Mouse (Mus musculus): Measurements from ENCODE around the gene Cyb561d2. TPM values are rescaled to one million over a fixed set of nuclear protein-coding genes. Genes with fewer than 3 reads are reported as not detected.

Gene Cyb561d2
- polyA plus RNA-seq, 1 experiment from 2014 or later = 39.2 TPM

DNA sequence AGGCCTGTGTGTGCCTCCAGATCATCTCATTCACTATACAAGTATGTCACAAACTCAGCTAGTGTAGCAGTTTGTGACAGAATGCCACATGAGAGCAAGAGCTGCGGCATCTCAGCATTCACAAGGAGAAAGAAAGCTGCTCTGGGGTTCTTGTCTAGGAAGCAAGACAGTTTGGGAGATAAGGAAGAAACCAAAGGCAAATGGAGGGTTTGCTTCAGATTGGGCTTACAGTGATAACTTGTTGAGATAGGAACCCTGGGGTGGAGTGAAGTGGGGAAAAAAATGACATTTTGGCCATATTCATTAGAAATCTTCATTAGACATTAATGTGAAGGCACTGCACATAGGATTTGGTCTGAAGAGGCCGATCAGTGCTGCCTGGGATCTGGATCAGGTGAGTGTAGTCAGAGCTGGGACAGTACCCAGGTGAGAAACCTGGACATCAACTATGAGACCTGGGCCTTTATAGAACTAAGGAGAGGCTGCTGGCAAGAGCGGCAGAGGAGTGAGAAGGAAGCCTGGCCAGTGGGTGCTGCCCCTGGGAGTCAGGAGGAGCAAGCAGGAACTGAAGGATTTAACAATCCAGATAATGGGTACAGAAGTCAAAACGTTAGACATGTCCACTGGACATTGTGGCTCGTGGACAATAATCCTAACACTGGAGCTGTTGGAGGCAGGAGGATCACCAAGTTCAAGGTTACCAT, 10.8 kb upstream of the Cyb561d2 start:
- 72% methylated on average over 5 of the region's 5 CpGs for WGBS
- Histone ChIP-seq H3K36me3 (ENCODE audit: control insufficient read depth, insufficient read depth, low read length) (peaks cover 8% of the 10 kb centered on the region; the same call in 1 of the 2 replicates), H3K9me3 (ENCODE audit: control insufficient read depth, low read length) (no peaks in the 10 kb centered on the region), H3K27ac (ENCODE audit: low read length) (no peak overlapping the region), H3K27me3 (replicated peaks; ENCODE audit: control insufficient read depth, insufficient read depth, low read length) (no peaks in the 10 kb centered on the region), H3K4me2 (ENCODE audit: low read depth, low read length) (peak overlapping the region; percentile 96), H3K4me3 (ENCODE audit: low read length) (peak overlapping the region; percentile 84; the same call in 1 of the 2 replicates), H3K9ac (ENCODE audit: low read depth, low read length) (peak overlapping the region; percentile 94; the same call in 1 of the 2 replicates), H3K4me1 (ENCODE audit: control insufficient read depth, insufficient read depth, low read length) (peaks cover 47% of the 10 kb centered on the region)
- no peak for ATAC-seq

DNA sequence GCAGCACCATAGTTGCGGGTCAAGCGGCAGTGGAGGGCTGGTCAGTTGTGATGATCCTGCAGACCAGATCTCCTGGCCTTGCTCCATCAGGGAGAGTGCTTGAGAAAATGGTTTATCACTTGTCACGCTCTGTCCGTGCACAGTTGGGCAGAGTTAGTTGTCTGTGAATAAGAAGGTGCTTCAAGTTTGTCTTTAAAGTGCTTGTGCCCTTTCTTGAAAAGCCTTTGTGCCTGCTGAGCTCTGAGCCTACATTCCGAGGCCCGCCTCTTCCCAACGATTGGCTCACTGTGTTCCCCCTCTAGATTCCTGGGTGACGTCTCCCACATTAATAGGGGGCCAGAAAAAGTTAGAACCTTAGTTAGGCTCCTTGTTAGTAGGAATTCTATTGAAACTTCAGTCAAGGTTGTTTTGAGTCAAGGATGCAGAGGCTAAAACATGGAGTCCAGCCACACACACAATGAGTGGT, 9.9 kb upstream of the Cyb561d2 start:
- peak overlapping the region; percentile 96 for H3K4me2 ChIP-seq (ENCODE audit: low read depth, low read length)
- ATAC-seq = no peak
- no peaks in the 10 kb centered on the region for H3K27me3 ChIP-seq (replicated peaks; ENCODE audit: control insufficient read depth, insufficient read depth, low read length)
- peak overlapping the region; percentile 77 for H3K27ac ChIP-seq (ENCODE audit: low read length)
- H3K4me1 ChIP-seq (ENCODE audit: control insufficient read depth, insufficient read depth, low read length) = peaks cover 52% of the 10 kb centered on the region
- H3K4me3 ChIP-seq (ENCODE audit: low read length) = peak overlapping the region; percentile 62
- WGBS = 15% methylated on average over 8 of the region's 8 CpGs
- no peaks in the 10 kb centered on the region for H3K36me3 ChIP-seq (ENCODE audit: control insufficient read depth, insufficient read depth, low read length)
- peak overlapping the region; percentile 75 for H3K9ac ChIP-seq (ENCODE audit: low read depth, low read length)
- no peaks in the 10 kb centered on the region for H3K9me3 ChIP-seq (ENCODE audit: control insufficient read depth, low read length)

DNA sequence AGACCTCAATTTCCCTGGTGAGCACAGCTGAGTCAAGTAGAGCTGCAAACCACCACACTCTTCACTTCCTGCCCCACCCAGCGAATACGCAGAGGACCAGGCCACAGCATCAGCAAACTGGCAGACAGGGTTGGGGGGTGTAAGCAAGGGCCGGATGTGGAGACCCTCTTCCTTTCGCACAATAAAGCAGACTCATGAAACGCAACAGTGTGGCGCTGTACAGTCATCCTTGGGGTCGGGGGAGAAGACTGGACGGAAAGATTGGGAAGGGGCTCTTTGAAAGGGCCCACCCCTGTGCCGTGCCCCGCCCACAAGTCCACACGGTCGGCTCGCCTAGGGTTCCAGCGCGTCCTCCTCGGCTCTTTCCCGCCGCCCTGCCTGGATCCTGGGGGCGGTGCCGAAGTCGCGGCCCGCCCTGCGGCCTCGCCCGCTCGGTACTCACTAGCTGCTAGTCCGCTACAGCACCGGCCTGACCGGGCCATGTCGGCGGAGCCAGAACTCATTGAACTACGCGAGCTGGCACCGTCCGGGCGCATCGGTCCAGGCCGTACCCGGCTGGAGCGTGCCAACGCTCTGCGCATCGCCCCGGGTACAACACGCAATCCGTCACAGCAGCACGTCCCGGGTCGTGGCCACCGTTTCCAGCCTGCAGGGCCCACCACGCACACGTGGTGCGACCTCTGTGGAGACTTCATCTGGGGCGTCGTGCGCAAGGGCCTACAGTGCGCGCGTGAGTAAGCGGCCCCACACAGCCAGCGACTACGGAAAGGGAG, 9.3 kb upstream of the Cyb561d2 start, which contains the start of gene Rassf1:
TSS of gene Rassf1 (plus strand) at position 439 of the 773 bp plus-strand sequence.
- Histone ChIP-seq H3K9ac (ENCODE audit: low read depth, low read length) (peak within 1 kb of the TSS; percentile 75), H3K27me3 (replicated peaks; ENCODE audit: control insufficient read depth, insufficient read depth, low read length) (no peaks in the 10 kb centered on the region), H3K36me3 (ENCODE audit: control insufficient read depth, insufficient read depth, low read length) (no peaks in the 10 kb centered on the region), H3K4me3 (ENCODE audit: low read length) (peak within 1 kb of the TSS; percentile 62), H3K9me3 (ENCODE audit: control insufficient read depth, low read length) (no peaks in the 10 kb centered on the region), H3K27ac (ENCODE audit: low read length) (peak within 1 kb of the TSS; percentile 77), H3K4me1 (ENCODE audit: control insufficient read depth, insufficient read depth, low read length) (peaks cover 48% of the 10 kb centered on the region), H3K4me2 (ENCODE audit: low read depth, low read length) (peak within 1 kb of the TSS; percentile 96)
- WGBS = 1% methylated on average over 63 of the region's 63 CpGs
- peak; percentile 49 for ATAC-seq

DNA sequence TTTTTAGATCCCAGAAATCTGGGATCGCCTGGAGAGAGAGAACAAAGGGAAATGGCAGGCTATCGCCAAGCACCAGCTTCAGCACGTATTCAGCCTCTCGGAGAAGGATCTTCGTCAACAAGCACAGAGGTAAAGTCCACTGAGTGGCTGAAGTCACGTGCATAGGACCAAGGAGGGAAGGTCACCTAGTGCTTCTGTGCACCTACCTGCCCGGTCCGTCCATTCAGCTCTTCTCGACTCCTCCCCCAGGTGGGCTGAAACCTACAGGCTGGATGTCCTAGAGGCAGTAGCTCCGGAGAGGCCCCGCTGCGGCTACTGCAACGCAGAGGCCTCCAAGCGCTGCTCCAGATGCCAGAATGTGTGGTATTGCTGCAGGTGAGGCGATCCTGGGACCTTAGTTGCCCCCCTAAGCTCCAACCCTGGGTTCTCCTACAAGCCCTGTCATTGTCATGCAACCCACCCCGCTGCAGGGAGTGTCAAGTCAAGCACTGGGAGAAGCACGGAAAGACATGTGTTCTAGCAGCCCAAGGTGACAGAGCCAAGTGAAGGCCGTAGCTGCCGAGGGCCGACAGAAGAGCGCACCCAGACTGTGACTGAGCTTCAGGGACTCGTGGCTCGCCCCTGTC, 8.6 kb upstream of the Cyb561d2 start:
- peak overlapping the region; percentile 75 for H3K9ac ChIP-seq (ENCODE audit: low read depth, low read length)
- H3K36me3 ChIP-seq (ENCODE audit: control insufficient read depth, insufficient read depth, low read length) = no peaks in the 10 kb centered on the region
- WGBS = 32% methylated on average over 23 of the region's 23 CpGs
- H3K27ac ChIP-seq (ENCODE audit: low read length) = peak overlapping the region; percentile 58
- no peak for ATAC-seq
- no peaks in the 10 kb centered on the region for H3K9me3 ChIP-seq (ENCODE audit: control insufficient read depth, low read length)
- H3K4me3 ChIP-seq (ENCODE audit: low read length) = peak overlapping the region; percentile 62
- H3K27me3 ChIP-seq (replicated peaks; ENCODE audit: control insufficient read depth, insufficient read depth, low read length) = no peaks in the 10 kb centered on the region
- peak overlapping the region; percentile 96 for H3K4me2 ChIP-seq (ENCODE audit: low read depth, low read length)
- H3K4me1 ChIP-seq (ENCODE audit: control insufficient read depth, insufficient read depth, low read length) = peaks cover 41% of the 10 kb centered on the region

DNA sequence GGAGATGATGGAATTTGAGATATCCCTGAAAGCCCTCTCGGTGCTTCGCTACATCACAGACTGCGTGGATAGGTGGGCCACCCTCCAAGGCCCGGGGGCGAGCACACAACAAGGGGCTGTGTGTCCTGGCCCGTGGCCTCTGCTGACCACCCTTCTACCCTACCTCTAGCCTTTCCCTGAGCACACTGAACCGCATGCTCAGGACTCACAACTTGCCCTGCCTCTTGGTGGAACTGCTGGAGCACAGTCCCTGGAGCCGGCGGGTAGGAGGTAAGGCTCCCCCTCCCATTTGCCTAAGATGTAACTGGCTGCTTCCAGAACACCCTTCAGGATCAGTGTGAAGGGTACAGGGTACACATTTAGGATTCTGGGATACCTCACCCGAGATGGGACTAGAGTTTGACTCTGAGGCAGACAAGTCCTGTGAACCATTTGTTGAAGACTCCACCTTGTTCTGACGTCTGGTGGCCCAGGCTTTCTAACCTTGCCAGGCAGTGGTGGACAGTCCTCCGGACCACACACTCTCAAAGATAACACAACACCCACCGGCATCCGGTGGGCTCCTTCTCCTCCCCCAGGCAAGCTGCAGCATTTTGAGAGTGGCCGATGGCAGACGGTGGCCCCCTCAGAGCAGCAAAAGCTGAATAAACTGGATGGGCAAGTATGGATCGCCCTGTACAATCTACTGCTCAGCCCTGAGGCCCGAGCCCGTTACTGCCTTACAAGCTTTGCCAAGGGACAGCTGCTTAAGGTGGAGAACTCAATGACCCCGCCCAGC, 7.5 kb upstream of the Cyb561d2 start:
- no peak overlapping the region for H3K4me2 ChIP-seq (ENCODE audit: low read depth, low read length)
- no peak for ATAC-seq
- no peaks in the 10 kb centered on the region for H3K27me3 ChIP-seq (replicated peaks; ENCODE audit: control insufficient read depth, insufficient read depth, low read length)
- WGBS = 81% methylated on average over 20 of the region's 20 CpGs
- peaks cover 41% of the 10 kb centered on the region for H3K4me1 ChIP-seq (ENCODE audit: control insufficient read depth, insufficient read depth, low read length)
- H3K36me3 ChIP-seq (ENCODE audit: control insufficient read depth, insufficient read depth, low read length) = peaks cover 3% of the 10 kb centered on the region; the same call in 1 of the 2 replicates
- no peak overlapping the region for H3K4me3 ChIP-seq (ENCODE audit: low read length)
- H3K9ac ChIP-seq (ENCODE audit: low read depth, low read length) = no peak overlapping the region
- H3K27ac ChIP-seq (ENCODE audit: low read length) = no peak overlapping the region
- no peaks in the 10 kb centered on the region for H3K9me3 ChIP-seq (ENCODE audit: control insufficient read depth, low read length)

DNA sequence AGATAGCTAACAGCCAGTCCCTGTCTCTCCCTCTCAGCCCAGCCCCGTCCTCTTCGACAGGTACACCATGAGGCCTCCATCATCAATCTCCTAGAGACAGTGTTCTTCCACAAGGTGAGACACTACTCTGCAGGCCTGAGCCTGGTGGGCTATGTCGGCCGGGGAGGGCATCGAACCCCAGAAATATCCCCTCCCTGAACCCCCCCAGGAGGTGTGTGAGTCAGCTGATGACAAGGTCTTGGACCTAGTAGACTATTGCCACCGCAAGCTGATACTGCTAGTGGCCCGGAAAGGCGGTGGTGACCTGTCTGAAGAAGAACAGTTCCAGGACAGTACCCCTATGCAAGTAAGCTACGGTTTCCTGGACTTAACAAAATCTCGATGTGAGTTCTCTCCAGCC, 6.8 kb upstream of the Cyb561d2 start:
- Histone ChIP-seq H3K4me1 (ENCODE audit: control insufficient read depth, insufficient read depth, low read length) (peaks cover 38% of the 10 kb centered on the region), H3K9me3 (ENCODE audit: control insufficient read depth, low read length) (no peaks in the 10 kb centered on the region), H3K27ac (ENCODE audit: low read length) (no peak overlapping the region), H3K36me3 (ENCODE audit: control insufficient read depth, insufficient read depth, low read length) (peaks cover 3% of the 10 kb centered on the region; the same call in 1 of the 2 replicates), H3K4me3 (ENCODE audit: low read length) (no peak overlapping the region), H3K4me2 (ENCODE audit: low read depth, low read length) (no peak overlapping the region), H3K9ac (ENCODE audit: low read depth, low read length) (no peak overlapping the region), H3K27me3 (replicated peaks; ENCODE audit: control insufficient read depth, insufficient read depth, low read length) (no peaks in the 10 kb centered on the region)
- 91% methylated on average over 10 of the region's 10 CpGs for WGBS
- no peak for ATAC-seq

DNA sequence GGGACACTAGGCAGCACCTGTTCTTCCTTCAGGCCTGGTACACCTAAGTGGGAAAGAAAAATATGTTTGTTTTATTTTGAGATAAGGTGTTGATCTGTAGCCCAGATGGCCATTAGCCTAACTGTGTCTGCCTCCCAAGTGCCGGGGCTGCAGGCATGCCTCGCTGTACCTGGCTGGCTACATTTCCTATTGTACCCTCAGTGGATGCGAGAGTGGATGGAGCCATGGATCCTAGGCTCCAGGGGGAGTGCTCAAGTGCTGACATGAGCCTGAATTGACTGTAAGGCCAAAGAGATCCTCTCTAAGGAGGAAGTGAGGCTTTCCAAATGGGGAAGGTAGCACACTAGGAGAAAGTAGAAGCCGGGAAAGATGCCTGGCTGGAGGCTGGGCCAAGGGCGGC, 6.0 kb upstream of the Cyb561d2 start:
- WGBS = 82% methylated on average over 5 of the region's 5 CpGs
- Histone ChIP-seq H3K4me1 (ENCODE audit: control insufficient read depth, insufficient read depth, low read length) (peaks cover 32% of the 10 kb centered on the region), H3K4me2 (ENCODE audit: low read depth, low read length) (no peak overlapping the region), H3K27ac (ENCODE audit: low read length) (no peak overlapping the region), H3K27me3 (replicated peaks; ENCODE audit: control insufficient read depth, insufficient read depth, low read length) (no peaks in the 10 kb centered on the region), H3K4me3 (ENCODE audit: low read length) (no peak overlapping the region), H3K9me3 (ENCODE audit: control insufficient read depth, low read length) (no peaks in the 10 kb centered on the region), H3K9ac (ENCODE audit: low read depth, low read length) (no peak overlapping the region), H3K36me3 (ENCODE audit: control insufficient read depth, insufficient read depth, low read length) (peaks cover 3% of the 10 kb centered on the region; the same call in 1 of the 2 replicates)
- ATAC-seq = no peak

DNA sequence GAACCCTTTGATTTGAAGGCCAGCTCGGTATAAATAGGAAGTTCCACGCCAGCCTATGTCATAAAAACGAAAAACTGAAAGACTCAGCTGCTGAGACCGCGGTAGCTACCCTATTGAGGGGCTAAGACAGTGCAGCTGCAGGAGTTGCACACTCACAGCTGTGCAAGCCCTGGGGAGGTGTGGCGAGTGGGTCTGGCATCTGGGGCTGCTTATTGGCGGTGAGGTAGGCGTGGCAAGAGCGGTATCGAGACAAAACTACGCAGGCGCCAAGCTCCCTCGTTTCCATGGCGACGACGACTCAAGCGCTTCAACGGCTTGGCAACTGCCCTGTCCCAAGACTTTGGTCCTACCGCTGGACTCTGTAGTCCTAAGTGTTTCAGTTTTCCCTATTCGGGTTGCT, 5.0 kb upstream of the Cyb561d2 start, which contains the start of gene Zmynd10:
TSS of gene Zmynd10 (plus strand) at position 273 of the 400 bp plus-strand sequence.
- ATAC-seq = peak; percentile 53
- H3K4me2 ChIP-seq (ENCODE audit: low read depth, low read length) = peak within 1 kb of the TSS; percentile 50
- H3K4me1 ChIP-seq (ENCODE audit: control insufficient read depth, insufficient read depth, low read length) = peaks cover 34% of the 10 kb centered on the region
- H3K9ac ChIP-seq (ENCODE audit: low read depth, low read length) = no peak within 1 kb of the TSS; the same call in 1 of the 2 replicates
- H3K27ac ChIP-seq (ENCODE audit: low read length) = no peak within 1 kb of the TSS
- WGBS = 2% methylated on average over 20 of the region's 20 CpGs
- H3K9me3 ChIP-seq (ENCODE audit: control insufficient read depth, low read length) = no peaks in the 10 kb centered on the region
- peak within 1 kb of the TSS; percentile 6 for H3K4me3 ChIP-seq (ENCODE audit: low read length)
- peaks cover 3% of the 10 kb centered on the region; the same call in 1 of the 2 replicates for H3K36me3 ChIP-seq (ENCODE audit: control insufficient read depth, insufficient read depth, low read length)
- no peaks in the 10 kb centered on the region for H3K27me3 ChIP-seq (replicated peaks; ENCODE audit: control insufficient read depth, insufficient read depth, low read length)

All from intestine, embryonic 16.5 days (tissue).